Mouse (Mus musculus): ENCODE data around the gene Psmd2. TPM values are rescaled to one million over a fixed set of nuclear protein-coding genes. Genes with fewer than 3 reads are reported as not detected.

The Psmd2 gene
- polyA plus RNA-seq, 1 experiment, result 90.0 TPM

DNA sequence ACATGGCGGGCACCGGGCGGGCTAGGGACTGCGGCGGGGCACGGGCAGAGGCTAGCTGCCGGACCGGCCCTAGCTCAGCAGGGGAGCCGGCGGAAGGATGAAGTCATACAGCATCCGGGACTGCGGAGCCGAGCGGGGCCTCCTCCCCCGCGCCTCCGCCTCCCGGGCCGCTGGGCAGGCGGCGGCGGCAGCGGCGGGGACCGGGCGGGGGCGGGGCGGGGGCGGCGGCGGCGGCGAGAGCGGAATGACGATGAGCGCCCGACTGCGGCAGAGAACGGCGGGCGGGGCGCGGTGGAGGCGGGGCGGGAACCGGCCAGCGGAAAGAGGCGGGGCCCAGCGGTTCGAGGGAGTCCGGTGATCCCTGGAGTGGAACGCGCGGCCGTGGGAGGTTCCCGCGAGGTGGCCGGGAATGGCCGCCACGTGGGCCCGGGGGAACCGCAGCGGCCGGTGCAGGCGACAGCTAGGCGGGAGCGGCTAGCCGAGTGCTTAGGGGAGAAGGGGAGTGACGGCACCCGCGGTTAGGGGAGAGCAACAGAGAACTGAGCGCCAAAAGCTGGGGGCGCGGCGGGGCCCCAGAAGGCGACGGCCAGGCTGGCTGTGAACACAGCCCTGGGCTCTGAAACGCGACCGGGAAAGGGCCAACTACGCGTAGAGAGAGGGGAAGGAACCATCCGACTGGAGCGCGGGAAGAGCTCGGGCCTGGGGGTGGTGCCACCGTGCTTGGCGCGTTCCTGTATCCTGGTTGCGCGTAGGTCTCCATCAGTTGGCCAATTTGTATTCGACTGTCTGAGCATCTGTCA, 30.1 kb upstream of the Psmd2 start, which contains the start of gene Camk2n2:
Camk2n2 (minus strand) TSS at position 97 of the 800 bp plus-strand sequence.
- DNase-seq, result peak; percentile 66
- 1% methylated on average over 73 of the region's 92 CpGs for WGBS
- Histone ChIP-seq H3K4me3 (replicated peaks; ENCODE audit: extremely low read depth, low read depth, low read length) (peak within 1 kb of the TSS; percentile 67), H3K4me1 (ENCODE audit: control insufficient read depth, insufficient read depth, low read length) (peaks cover 9% of the 10 kb centered on the region)
- TF ChIP-seq POLR2A (IDR thresholded peaks at IDR 0.05; ENCODE audit: borderline replicate concordance, extremely low read depth, low read depth, low read length) (no peak), CTCF (IDR thresholded peaks at IDR 0.05; ENCODE audit: insufficient read depth, low read length) (no peak)

DNA sequence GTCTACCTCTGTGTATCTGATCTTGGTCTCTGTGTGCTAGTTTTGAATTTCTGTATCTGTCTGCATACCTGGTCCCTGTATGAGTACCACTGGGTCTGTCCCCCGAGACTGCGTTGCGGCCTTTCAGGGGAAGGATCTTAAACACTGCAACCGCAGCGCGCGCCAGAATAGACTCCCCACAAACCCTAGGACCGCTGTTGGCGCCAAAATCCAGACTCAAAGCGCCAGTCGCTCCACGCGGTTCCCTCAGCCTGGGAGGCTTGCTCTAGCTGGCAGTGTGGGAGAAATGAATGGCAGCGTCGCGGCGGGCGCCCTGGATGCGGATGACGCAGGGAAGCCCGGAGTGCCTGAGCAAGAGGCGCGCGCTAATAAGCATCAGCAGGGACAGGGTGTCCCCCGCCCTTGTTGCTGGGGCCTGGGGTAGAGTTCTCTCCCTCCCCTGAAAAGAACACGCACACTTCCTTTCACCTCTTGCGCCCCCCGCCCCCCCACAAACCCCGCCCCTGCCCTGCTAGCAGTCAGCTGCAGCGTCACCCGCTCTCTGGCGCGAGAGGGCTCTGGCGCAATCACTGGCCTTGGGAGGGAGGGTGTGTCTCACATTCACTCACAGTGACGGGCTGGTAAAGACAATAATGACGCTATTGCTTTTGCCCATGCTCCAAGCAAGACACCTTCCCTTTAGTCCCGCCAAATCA, 29.3 kb upstream of the Psmd2 start:
- peak; percentile 67 for DNase-seq
- H3K4me3 ChIP-seq (replicated peaks; ENCODE audit: extremely low read depth, low read depth, low read length), result peak overlapping the region; percentile 60
- WGBS, result under 1% methylated on average over 37 of the region's 37 CpGs
- peaks cover 9% of the 10 kb centered on the region for H3K4me1 ChIP-seq (ENCODE audit: control insufficient read depth, insufficient read depth, low read length)
- no peak for TF ChIP-seq CTCF (IDR thresholded peaks at IDR 0.05; ENCODE audit: insufficient read depth, low read length)
- TF ChIP-seq POLR2A (IDR thresholded peaks at IDR 0.05; ENCODE audit: borderline replicate concordance, extremely low read depth, low read depth, low read length), result no peak

DNA sequence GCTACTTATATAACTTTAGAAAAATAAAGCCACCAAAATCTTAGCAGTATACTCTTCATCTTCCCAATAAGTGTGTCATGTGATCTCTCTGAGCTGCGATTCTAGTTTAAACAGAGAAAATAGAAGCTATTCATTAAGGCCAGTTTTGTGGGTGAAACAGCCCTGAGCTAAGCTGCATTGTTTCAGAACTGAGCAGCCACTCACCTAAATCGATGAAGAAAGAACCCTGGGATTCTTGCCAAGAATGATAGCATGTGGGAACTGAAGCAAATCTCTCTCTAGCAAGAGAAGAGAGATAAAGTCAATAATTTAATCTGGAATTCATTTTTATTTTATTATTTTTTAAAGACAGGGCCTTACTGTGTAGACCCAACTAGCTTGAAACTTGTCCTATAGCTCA, 28.2 kb upstream of the Psmd2 start:
- H3K4me1 ChIP-seq (ENCODE audit: control insufficient read depth, insufficient read depth, low read length), result peaks cover 9% of the 10 kb centered on the region
- TF ChIP-seq CTCF (IDR thresholded peaks at IDR 0.05; ENCODE audit: insufficient read depth, low read length), result no peak
- no peak for TF ChIP-seq POLR2A (IDR thresholded peaks at IDR 0.05; ENCODE audit: borderline replicate concordance, extremely low read depth, low read depth, low read length)
- DNase-seq, result no peak
- H3K4me3 ChIP-seq (replicated peaks; ENCODE audit: extremely low read depth, low read depth, low read length), result no peak overlapping the region
- 48% methylated on average over 2 of the region's 2 CpGs for WGBS

DNA sequence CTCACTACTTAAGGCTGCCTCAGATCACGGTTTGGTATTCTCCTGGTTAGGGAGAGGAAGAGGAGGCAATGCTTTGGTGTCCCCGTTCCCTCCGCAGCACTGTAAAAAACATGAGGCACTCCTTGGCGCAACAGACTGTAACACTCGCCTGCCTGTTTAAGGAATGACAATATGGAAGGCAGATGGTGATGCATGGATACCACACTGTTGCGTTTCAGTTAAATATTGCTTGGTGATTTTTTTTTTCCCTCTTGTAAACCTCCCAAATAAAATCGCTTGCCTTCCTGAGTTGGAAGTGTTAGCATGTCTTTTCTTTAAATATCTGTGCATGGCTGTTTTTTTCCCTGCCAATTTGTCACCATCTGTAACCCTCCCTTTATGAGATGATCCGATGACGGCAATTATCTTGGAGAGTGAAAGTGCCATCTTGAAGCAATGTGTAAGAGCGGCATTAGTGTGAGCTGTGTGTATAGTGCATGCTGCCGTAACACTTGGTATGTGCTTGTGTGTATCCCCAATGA, 22.5 kb upstream of the Psmd2 start:
- no peak for TF ChIP-seq POLR2A (IDR thresholded peaks at IDR 0.05; ENCODE audit: borderline replicate concordance, extremely low read depth, low read depth, low read length)
- no peak for TF ChIP-seq CTCF (IDR thresholded peaks at IDR 0.05; ENCODE audit: insufficient read depth, low read length)
- DNase-seq, result no peak
- no peaks in the 10 kb centered on the region for H3K4me1 ChIP-seq (ENCODE audit: control insufficient read depth, insufficient read depth, low read length)
- 57% methylated on average over 11 of the region's 11 CpGs for WGBS
- no peak overlapping the region for H3K4me3 ChIP-seq (replicated peaks; ENCODE audit: extremely low read depth, low read depth, low read length)

GRCm38 (mm10) chr16:20629731-20630634, 21.5 kb upstream of the Psmd2 start, which contains the start of gene Ece2:
Ece2 (plus strand) TSS chr16:20629828.
- 9% methylated on average over 54 of the region's 54 CpGs for WGBS
- no peaks in the 10 kb centered on the region for H3K4me1 ChIP-seq (ENCODE audit: control insufficient read depth, insufficient read depth, low read length)
- no peak for TF ChIP-seq CTCF (IDR thresholded peaks at IDR 0.05; ENCODE audit: insufficient read depth, low read length)
- no peak for TF ChIP-seq POLR2A (IDR thresholded peaks at IDR 0.05; ENCODE audit: borderline replicate concordance, extremely low read depth, low read depth, low read length)
- H3K4me3 ChIP-seq (replicated peaks; ENCODE audit: extremely low read depth, low read depth, low read length), result no peak within 1 kb of the TSS
- DNase-seq, result no peak

DNA sequence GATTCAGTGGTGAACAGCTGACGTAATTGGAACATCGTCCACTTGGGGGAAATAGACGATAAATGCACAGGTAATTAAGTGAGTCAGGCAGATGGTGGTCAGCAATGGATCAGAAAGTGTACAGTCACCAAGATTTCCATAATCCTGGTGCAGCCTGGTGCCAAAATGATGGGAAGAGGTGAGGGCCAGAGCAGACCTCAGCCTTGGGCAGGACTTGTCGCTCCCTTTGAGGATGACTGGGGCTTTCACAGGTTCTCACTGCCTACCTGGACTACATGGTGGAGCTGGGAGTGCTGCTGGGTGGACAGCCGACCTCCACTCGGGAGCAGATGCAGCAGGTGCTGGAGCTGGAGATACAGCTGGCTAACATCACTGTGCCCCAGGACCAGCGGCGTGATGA, 14.0 kb upstream of the Psmd2 start:
- TF ChIP-seq CTCF (IDR thresholded peaks at IDR 0.05; ENCODE audit: insufficient read depth, low read length) (no peak), POLR2A (IDR thresholded peaks at IDR 0.05; ENCODE audit: borderline replicate concordance, extremely low read depth, low read depth, low read length) (no peak)
- 66% methylated on average over 8 of the region's 8 CpGs for WGBS
- no peak for DNase-seq
- H3K4me3 ChIP-seq (replicated peaks; ENCODE audit: extremely low read depth, low read depth, low read length), result no peak overlapping the region
- H3K4me1 ChIP-seq (ENCODE audit: control insufficient read depth, insufficient read depth, low read length), result 0 out of 2 replicates have a peak, but pooled peaks cover 2% of the 10 kb centered on the region

- TF ChIP-seq POLR2A (IDR thresholded peaks at IDR 0.05; ENCODE audit: borderline replicate concordance, extremely low read depth, low read depth, low read length) (no peak), CTCF (IDR thresholded peaks at IDR 0.05; ENCODE audit: insufficient read depth, low read length) (no peak)
- 76% methylated on average over 8 of the region's 8 CpGs for WGBS
- Histone ChIP-seq H3K4me1 (ENCODE audit: control insufficient read depth, insufficient read depth, low read length) (0 out of 2 replicates have a peak, but pooled peaks cover 2% of the 10 kb centered on the region), H3K4me3 (replicated peaks; ENCODE audit: extremely low read depth, low read depth, low read length) (no peak overlapping the region)
- no peak for DNase-seq
Observed at GRCm38 (mm10) chr16:20638367-20638766, 13.1 kb upstream of the Psmd2 start.

DNA sequence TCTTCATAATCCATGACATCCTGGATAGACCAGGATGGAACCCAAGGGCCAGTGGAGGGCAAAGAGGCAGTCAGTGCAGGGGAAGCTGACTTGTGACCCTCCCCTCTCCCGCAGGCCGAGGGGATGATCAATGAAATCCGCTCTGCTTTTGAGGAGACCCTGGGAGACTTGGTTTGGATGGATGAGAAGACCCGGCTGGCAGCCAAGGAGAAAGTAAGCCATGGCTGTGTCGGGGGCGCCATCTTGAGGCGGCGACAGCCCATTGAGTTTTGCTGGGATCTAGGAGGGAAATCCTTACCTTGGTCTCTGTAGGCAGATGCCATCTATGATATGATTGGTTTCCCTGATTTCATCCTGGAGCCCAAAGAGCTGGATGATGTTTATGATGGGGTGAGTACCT, 9.3 kb upstream of the Psmd2 start:
- Histone ChIP-seq H3K4me1 (ENCODE audit: control insufficient read depth, insufficient read depth, low read length) (0 out of 2 replicates have a peak, but pooled peaks cover 2% of the 10 kb centered on the region), H3K4me3 (replicated peaks; ENCODE audit: extremely low read depth, low read depth, low read length) (no peak overlapping the region)
- 3% methylated on average over 8 of the region's 8 CpGs for WGBS
- peak; percentile 72 for TF ChIP-seq CTCF (IDR thresholded peaks at IDR 0.05; ENCODE audit: insufficient read depth, low read length)
- TF ChIP-seq POLR2A (IDR thresholded peaks at IDR 0.05; ENCODE audit: borderline replicate concordance, extremely low read depth, low read depth, low read length), result no peak
- peak; percentile 71 for DNase-seq
